Mouse (Mus musculus) intestine, postnatal 0 days (tissue): ENCODE measurements around the gene Afmid. TPM values are rescaled to one million over a fixed set of nuclear protein-coding genes. Genes with fewer than 3 reads are reported as not detected.
A peak's percentile ranks its signal among the peaks of the same experiment; 100 is the strongest.

Source experiments
- ATAC-seq: fragments of 200-750 bp; cut with Nextera tagmentation; 2 replicates; pipeline ENCODE4 v1.8.0; 2017; ENCODE audit warnings: mild to moderate bottlenecking, moderate TSS enrichment, moderate library complexity
- H3K27ac ChIP-seq: fragments of 300-500 bp; sonication (generic); 2 replicates; pipeline ENCODE4 v1.5.1; 2014; ENCODE audit warnings: mild to moderate bottlenecking, low read depth, low read length, moderate library complexity
- H3K27me3 ChIP-seq: fragments of 300-500 bp; sonication (generic); replicated peaks from 2 replicates; pipeline ENCODE4 v1.6.1; 2014; ENCODE audit warnings: low read length, mixed read lengths; ENCODE audit not compliant: control insufficient read depth, insufficient read depth
- H3K36me3 ChIP-seq: fragments of 300-500 bp; sonication (generic); 2 replicates; pipeline ENCODE4 v1.6.1; 2014; ENCODE audit warnings: mild to moderate bottlenecking, moderate library complexity; ENCODE audit not compliant: control insufficient read depth, insufficient read depth
- H3K4me1 ChIP-seq: fragments of 300-500 bp; sonication (generic); replicated peaks from 2 replicates; pipeline ENCODE4 v1.6.1; 2014; ENCODE audit warnings: antibody characterized with exemption, low read length, mixed read lengths; ENCODE audit not compliant: control insufficient read depth, insufficient read depth
- H3K4me2 ChIP-seq: fragments of 300-500 bp; sonication (generic); replicated peaks from 2 replicates; pipeline ENCODE4 v1.6.1; 2014; ENCODE audit warnings: low read depth, mild to moderate bottlenecking, moderate library complexity
- H3K4me3 ChIP-seq: fragments of 300-500 bp; sonication (generic); 2 replicates; pipeline ENCODE4 v1.5.1; 2014; ENCODE audit warnings: low read depth, low read length
- H3K9ac ChIP-seq: fragments of 300-500 bp; sonication (generic); 2 replicates; pipeline ENCODE4 v1.6.1; 2014; ENCODE audit warnings: mild to moderate bottlenecking, low read depth, low read length
- H3K9me3 ChIP-seq: fragments of 300-500 bp; sonication (generic); 2 replicates; pipeline ENCODE4 v1.6.1; 2016; ENCODE audit warnings: mixed run types; ENCODE audit not compliant: control insufficient read depth
- CTCF ChIP-seq: sonication (generic); IDR thresholded peaks from 2 replicates; pipeline ENCODE4 v1.5.1; 2016; ENCODE audit warnings: low read depth, mild to moderate bottlenecking, control low read depth, antibody characterized with exemption, moderate library complexity
- WGBS: fragments of 180-500 bp; shearing (Covaris S2); extraction: QIAGEN DNeasy Blood & Tissue Kit; methylation state at CpG from one replicate; pipeline ENCODE4 v1.1.7; 2014; 5-methylcytosine and 5-hydroxymethylcytosine counted together
- polyA plus RNA-seq: library from polyadenylated mRNA; unstranded; fragments of >200 nt; fragmentation: Nextera tagmentation; extraction: Ambion mirVana; gene quantifications from 2 replicates; pipeline ENCODE4 v1.2.1, GENCODE M21; 2015

Gene Afmid
- polyA plus RNA-seq, 1 experiment from 2014 or later, result 7.0 TPM

DNA sequence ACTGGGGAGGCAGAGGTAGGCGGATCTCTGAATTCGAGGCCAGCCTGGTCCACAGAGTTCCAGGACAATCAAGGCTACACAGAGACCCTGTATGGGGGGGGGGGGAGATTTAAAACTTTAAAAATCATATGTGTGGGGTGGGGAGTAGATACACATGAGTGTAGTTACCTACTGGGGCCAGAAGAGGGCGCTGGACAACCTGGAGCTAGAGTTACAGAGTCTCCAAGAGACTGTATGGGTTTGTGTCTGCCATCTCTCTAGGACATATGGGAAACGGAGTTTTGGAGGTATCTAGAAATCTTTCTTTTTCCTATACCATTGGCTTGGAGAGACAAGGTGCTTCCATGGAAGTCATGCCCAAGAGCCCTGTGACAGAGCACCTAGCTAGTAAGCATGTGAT lies 48.7 kb downstream of the Afmid start:
- H3K9me3 ChIP-seq, result no peaks in the 10 kb centered on the region
- peak; percentile 74 for TF ChIP-seq CTCF

DNA sequence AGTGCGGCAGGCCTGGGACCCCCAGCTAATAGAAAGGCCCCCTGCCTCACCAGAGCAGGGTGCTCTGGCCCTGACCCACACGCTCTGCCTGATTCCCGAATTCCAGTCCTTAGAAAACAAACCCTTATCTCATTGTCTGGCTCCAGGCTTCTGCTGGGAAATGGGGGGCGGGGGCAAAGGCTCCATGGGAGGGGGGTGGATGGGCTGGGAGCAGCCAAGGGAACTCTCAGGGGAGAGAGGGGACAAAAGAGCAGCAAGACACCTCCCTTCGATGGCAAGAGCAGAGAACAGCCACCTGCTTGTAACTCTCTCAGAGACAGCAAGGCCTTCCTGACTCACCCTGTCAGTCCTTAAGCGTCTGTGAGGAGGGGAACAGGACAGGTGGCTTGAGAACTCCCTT lies 50.0 kb downstream of the Afmid start:
- Histone ChIP-seq H3K27me3 (no peaks in the 10 kb centered on the region), H3K36me3 (no peaks in the 10 kb centered on the region), H3K4me2 (no peak overlapping the region), H3K27ac (no peak overlapping the region), H3K9me3 (no peaks in the 10 kb centered on the region), H3K4me3 (no peak overlapping the region), H3K9ac (no peak overlapping the region), H3K4me1 (peaks cover 13% of the 10 kb centered on the region; the same call in 1 of the 2 replicates)
- TF ChIP-seq CTCF, result no peak
- WGBS, result 49% methylated on average over 6 of the region's 6 CpGs
- no peak for ATAC-seq

More for the DNA sequence above, 48.7 kb downstream of the Afmid start:
- H3K27ac ChIP-seq, result no peak overlapping the region
- H3K4me2 ChIP-seq, result no peak overlapping the region
- peaks cover 11% of the 10 kb centered on the region; the same call in 1 of the 2 replicates for H3K4me1 ChIP-seq
- 62% methylated on average over 4 of the region's 4 CpGs for WGBS
- H3K9ac ChIP-seq, result no peak overlapping the region
- H3K36me3 ChIP-seq, result no peaks in the 10 kb centered on the region
- no peak overlapping the region for H3K4me3 ChIP-seq
- H3K27me3 ChIP-seq, result no peaks in the 10 kb centered on the region
- no peak for ATAC-seq

DNA sequence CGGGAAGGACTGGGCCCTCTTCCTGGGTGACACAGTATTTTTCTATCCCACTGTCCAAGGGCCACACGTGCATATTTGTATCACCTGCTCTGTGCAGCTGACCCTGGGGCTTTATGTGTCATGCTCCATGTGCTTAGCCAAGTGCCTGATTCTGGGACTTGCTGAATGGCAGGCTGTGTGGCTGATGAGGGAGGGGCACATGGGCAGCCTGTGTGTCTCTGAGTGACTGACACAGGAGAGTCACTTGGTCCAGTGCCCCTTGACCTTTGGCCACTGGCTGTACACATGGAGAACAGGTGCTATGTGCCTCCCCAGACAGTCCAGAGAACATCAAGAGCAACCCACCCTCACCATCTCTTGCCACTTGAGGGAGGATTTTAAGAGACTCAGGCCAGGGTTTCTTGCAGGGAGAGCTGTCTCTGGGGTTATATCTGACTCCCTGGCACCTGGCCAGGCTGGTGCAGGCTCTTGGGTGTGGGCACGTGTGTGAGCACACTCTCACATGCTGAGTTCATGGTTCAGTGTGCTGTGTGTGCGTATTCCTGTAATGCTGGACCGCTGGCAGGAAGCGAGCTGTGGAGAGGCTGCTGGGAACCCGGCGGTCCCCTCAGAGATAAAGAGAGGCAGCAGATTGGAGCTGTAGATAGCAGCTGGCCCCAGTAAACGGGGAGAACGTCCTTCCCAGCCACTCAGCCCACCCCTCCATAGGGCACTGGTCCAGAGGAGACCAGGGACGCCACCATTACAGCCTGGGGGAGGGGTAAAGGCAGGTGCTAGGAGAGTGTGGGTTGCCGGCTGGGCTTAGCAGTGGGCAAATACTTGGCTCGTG lies 52.4 kb downstream of the Afmid start:
- ATAC-seq, result peak; percentile 77
- H3K4me2 ChIP-seq, result peak overlapping the region; percentile 27

DNA sequence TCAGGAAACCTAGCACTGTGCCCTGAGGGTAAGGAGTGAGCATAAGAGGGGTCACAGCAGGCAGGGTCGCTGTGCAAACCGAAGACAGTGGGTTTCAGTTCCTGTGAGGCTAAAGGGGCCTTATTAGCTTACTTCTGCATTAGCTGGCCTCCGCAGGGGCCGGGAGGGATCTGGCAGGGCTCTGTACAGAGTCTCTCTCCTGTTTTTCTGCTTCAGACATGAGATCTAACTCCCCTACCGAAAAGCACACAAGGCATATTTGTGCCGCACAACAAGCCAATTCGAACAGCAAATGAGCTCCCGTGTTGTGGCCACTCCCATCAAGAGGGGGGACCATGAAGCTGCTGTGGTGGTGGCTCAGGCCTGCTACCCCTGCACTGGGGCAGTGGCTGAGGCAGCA lies 53.2 kb downstream of the Afmid start:
- Histone ChIP-seq H3K27me3 (no peaks in the 10 kb centered on the region), H3K9me3 (no peaks in the 10 kb centered on the region), H3K4me3 (no peak overlapping the region), H3K9ac (no peak overlapping the region), H3K36me3 (no peaks in the 10 kb centered on the region), H3K4me2 (peak overlapping the region; percentile 27), H3K27ac (peak overlapping the region; percentile 61), H3K4me1 (peaks cover 24% of the 10 kb centered on the region)
- no peak for TF ChIP-seq CTCF
- ATAC-seq, result no peak
- WGBS, result 44% methylated on average over 8 of the region's 8 CpGs

More for the DNA sequence above, 52.4 kb downstream of the Afmid start:
- Histone ChIP-seq H3K9me3 (no peaks in the 10 kb centered on the region), H3K36me3 (no peaks in the 10 kb centered on the region), H3K27me3 (no peaks in the 10 kb centered on the region), H3K27ac (peak overlapping the region; percentile 61), H3K9ac (no peak overlapping the region), H3K4me3 (no peak overlapping the region), H3K4me1 (peaks cover 24% of the 10 kb centered on the region)
- no peak for TF ChIP-seq CTCF
- WGBS, result 12% methylated on average over 13 of the region's 13 CpGs

DNA sequence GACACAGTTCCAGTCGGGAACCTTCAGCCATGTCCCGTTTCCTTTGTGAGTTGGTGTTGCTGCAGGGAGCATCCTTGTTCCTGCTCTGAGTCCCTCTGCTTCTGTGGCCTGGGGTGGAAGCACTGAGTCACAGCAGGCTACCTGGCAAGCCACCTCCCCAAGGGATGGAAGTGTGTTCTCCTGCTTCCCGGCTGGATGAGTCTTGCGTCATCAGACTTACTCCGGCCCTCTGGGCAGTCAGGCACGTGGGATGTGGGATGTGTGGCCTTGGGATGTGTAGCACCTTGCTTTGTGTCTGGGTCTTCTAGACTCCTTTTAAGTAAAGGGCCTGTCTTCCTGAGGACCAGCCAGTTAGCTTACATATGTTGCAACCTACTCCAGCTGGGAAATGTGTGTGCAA lies 54.0 kb downstream of the Afmid start:
- no peak overlapping the region for H3K4me3 ChIP-seq
- 73% methylated on average over 6 of the region's 6 CpGs for WGBS
- H3K9me3 ChIP-seq, result no peaks in the 10 kb centered on the region
- H3K27ac ChIP-seq, result no peak overlapping the region
- no peak for ATAC-seq
- H3K4me1 ChIP-seq, result peaks cover 24% of the 10 kb centered on the region
- H3K9ac ChIP-seq, result no peak overlapping the region
- H3K36me3 ChIP-seq, result no peaks in the 10 kb centered on the region
- no peak for TF ChIP-seq CTCF
- H3K27me3 ChIP-seq, result no peaks in the 10 kb centered on the region
- H3K4me2 ChIP-seq, result no peak overlapping the region

DNA sequence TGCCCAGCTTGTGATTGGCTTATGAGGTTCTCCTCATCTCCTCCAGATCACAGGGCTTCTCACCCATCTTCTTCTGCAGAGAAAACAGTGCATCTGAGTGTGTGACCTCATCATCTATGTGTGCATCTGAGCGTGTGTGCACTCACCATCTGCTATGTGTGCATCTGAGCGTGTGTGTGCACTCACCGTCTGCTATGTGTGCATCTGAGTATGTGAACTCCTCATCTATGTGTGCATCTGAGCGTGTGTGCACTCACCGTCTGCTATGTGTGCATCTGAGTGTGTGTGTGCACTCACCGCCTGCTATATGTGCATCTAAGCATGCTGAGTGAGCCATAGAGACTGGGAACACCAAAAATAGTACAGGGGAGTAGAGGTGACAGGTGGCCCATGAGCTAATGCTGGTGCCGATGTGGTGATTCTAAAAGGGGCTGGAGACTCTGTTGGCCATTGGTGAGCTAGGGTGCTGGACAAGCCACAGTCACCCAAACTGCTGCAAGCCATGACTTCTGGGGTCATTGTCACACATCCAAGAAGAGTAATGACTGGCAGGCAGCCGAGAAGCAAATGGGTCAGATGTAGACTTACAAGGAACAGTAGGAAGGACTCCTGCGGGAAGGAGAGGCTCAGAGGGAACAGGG lies 54.7 kb downstream of the Afmid start:
- Histone ChIP-seq H3K27me3 (no peaks in the 10 kb centered on the region), H3K27ac (no peak overlapping the region), H3K9ac (0 out of 2 replicates have a peak overlapping the region, but pooled peaks have one; percentile 31), H3K9me3 (no peaks in the 10 kb centered on the region), H3K36me3 (no peaks in the 10 kb centered on the region), H3K4me1 (peaks cover 24% of the 10 kb centered on the region), H3K4me3 (no peak overlapping the region), H3K4me2 (no peak overlapping the region)
- WGBS, result 89% methylated on average over 9 of the region's 9 CpGs
- ATAC-seq, result no peak
- no peak for TF ChIP-seq CTCF
